Mouse (Mus musculus): Measurements from ENCODE around the gene Pip4k2c. TPM values are rescaled to one million over a fixed set of nuclear protein-coding genes. Genes with fewer than 3 reads are reported as not detected.
A peak's percentile ranks its signal among the peaks of the same experiment; 100 is the strongest.

Gene Pip4k2c
- 23.2 and 23.8 TPM in 2 replicates for polyA plus RNA-seq (2015; fragmentation: Nextera tagmentation; extraction: Ambion mirVana)

DNA sequence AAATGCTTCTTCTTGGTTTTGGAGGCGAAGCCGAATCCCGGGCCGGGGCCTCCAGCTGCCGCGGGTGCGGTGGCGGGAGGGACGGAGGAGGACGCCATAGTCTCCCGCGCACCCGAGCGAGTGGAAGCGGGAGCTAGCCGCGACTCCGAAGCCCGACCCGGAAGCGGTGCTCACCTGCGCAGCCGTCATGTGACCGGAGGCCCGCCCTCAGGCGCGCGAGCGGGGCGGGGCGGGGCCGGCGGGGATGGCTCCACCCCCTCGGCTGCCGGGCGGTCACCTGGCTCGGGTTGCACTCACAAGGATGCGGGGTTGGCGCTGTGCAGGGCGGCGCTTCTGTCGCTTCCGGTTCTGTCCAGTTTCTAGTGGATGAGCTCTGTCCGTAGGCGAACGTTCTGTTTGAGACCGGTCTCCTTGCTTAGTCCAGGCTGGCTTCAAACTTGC is at the start of gene Pip4k2c:
Gene Pip4k2c, minus strand, starts transcription at position 172 of the 441 bp plus-strand sequence.
- ATAC-seq (ENCODE audit: extremely low read depth, insufficient number of reproducible peaks, low FRiP score, low TSS enrichment): peak; percentile 97
- H3K27me3 ChIP-seq (replicated peaks): no peaks in the 10 kb centered on the region; the same call in 1 of the 2 replicates
- H3K9ac ChIP-seq: peak within 1 kb of the TSS; percentile 93
- H3K27ac ChIP-seq (replicated peaks): peak within 1 kb of the TSS; percentile 75
- no peaks in the 10 kb centered on the region for H3K9me3 ChIP-seq
- H3K4me2 ChIP-seq: peak within 1 kb of the TSS; percentile 84
- peak within 1 kb of the TSS; percentile 96 for H3K4me3 ChIP-seq
- peaks cover 25% of the 10 kb centered on the region for H3K4me1 ChIP-seq
- under 1% methylated on average over 47 of the region's 47 CpGs for WGBS
- peaks cover 24% of the 10 kb centered on the region for H3K36me3 ChIP-seq

DNA sequence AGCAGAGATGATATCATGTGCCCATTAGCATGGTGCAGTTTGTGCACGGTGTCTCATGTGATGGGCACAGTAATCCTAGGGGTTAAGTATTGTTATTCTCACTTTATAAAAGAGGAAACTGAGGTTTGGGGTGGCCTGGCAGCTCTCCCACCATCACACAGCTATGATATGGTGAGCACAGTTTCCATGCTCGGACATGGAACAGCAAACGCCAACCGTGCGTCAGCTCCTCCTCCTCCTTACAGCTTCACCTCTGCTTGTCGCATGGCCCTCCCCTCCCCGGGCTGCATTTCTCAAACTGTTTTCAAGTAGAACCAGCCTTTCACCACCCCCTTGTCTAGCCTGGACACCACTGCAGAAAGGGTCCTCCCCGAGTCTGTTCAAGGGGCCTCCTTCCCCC is 47.1 kb upstream of the Pip4k2c start:
- no peaks in the 10 kb centered on the region for H3K9me3 ChIP-seq
- H3K9ac ChIP-seq: no peak overlapping the region
- H3K4me3 ChIP-seq: no peak overlapping the region
- ATAC-seq (ENCODE audit: extremely low read depth, insufficient number of reproducible peaks, low FRiP score, low TSS enrichment): no peak
- no peak overlapping the region for H3K27ac ChIP-seq (replicated peaks)
- H3K27me3 ChIP-seq (replicated peaks): peaks cover 45% of the 10 kb centered on the region
- H3K4me1 ChIP-seq: peaks cover 11% of the 10 kb centered on the region
- H3K4me2 ChIP-seq: no peak overlapping the region
- no peaks in the 10 kb centered on the region for H3K36me3 ChIP-seq
- WGBS: 73% methylated on average over 8 of the region's 8 CpGs

DNA sequence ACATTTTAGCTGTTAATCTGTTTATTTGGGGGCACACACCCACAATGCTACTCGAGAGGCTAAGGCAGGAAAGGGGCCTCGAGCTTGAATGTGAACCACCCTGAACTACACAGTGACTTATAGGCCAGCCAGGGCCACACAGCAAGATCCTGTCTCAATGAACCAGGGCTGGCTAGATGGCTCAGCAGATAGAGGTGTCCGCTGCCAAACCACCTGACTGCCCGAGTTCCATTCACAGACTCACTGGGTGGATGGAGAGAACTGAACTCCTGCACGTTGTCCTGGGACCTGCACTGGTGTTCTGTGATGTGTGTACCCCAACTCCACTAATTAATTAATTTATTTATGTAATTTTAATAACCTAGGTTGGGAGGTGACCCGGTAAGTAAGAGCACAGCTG is 46.4 kb upstream of the Pip4k2c start:
- H3K9me3 ChIP-seq: no peaks in the 10 kb centered on the region
- no peak overlapping the region for H3K9ac ChIP-seq
- no peak for ATAC-seq (ENCODE audit: extremely low read depth, insufficient number of reproducible peaks, low FRiP score, low TSS enrichment)
- no peak overlapping the region for H3K27ac ChIP-seq (replicated peaks)
- H3K4me1 ChIP-seq: peaks cover 6% of the 10 kb centered on the region
- H3K27me3 ChIP-seq (replicated peaks): peaks cover 38% of the 10 kb centered on the region
- no peak overlapping the region for H3K4me3 ChIP-seq
- no peaks in the 10 kb centered on the region for H3K36me3 ChIP-seq
- no peak overlapping the region for H3K4me2 ChIP-seq
- 58% methylated on average over 6 of the region's 6 CpGs for WGBS

DNA sequence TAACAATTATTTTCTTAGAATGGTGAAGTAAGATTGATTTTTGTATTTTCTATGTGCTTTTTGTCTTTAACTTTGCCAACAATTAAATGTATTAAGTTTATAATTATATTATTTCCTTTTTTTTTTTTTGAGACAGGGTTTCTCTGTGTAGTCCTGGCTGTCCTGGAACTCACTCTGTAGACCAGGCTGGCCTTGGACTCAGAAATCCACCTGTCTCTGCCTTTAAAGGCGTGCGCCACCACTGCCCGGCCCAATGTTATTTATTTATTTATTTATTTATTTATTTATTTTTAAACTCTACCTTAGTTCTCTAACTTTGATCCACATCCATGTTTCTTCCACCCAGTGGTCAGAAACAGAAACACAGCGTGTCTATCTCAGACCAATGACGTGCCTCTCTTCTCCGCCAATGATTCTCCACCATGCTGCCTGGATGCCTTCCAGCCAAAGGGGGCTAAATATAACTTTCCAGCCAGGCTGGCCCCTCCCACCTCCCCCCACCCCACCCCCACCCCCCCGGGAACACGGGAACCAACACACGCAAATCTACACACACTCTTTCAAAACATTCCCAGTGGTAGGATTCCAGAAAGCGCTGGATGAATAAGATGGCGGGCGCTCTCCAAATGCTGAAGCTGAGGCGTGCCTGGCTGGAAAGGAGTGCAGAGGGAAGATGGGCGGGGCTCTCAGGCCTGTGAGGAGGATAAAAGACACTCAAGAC is 44.4 kb upstream of the Pip4k2c start:
- H3K9ac ChIP-seq: no peak overlapping the region
- H3K4me1 ChIP-seq: no peaks in the 10 kb centered on the region
- 19% methylated on average over 14 of the region's 14 CpGs for WGBS
- H3K27ac ChIP-seq (replicated peaks): no peak overlapping the region
- H3K4me2 ChIP-seq: no peak overlapping the region
- H3K9me3 ChIP-seq: no peaks in the 10 kb centered on the region
- no peaks in the 10 kb centered on the region for H3K36me3 ChIP-seq
- peak; percentile 67; the same call in 1 of the 2 replicates for ATAC-seq (ENCODE audit: extremely low read depth, insufficient number of reproducible peaks, low FRiP score, low TSS enrichment)
- H3K4me3 ChIP-seq: no peak overlapping the region
- peaks cover 18% of the 10 kb centered on the region for H3K27me3 ChIP-seq (replicated peaks)

DNA sequence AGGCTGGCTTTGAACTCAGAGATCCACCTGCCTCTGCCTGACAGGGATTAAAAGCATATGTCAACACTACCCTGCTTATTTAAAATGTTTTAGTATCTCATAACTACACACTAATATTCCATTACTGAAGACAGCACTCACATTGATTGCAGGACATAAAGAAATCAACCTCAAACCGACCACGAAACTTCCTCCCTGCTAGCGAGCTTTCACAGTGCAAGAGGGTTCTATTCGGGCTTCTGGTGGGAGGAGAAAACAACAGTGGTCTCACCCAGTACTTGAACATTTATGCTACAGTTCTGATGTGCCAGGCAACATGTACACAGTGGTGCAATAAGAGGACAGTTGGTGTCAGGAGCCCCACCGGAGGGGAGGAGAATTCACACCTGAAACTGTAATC is 39.4 kb upstream of the Pip4k2c start:
- WGBS: 81% methylated on average over 5 of the region's 5 CpGs
- H3K4me2 ChIP-seq: no peak overlapping the region

DNA sequence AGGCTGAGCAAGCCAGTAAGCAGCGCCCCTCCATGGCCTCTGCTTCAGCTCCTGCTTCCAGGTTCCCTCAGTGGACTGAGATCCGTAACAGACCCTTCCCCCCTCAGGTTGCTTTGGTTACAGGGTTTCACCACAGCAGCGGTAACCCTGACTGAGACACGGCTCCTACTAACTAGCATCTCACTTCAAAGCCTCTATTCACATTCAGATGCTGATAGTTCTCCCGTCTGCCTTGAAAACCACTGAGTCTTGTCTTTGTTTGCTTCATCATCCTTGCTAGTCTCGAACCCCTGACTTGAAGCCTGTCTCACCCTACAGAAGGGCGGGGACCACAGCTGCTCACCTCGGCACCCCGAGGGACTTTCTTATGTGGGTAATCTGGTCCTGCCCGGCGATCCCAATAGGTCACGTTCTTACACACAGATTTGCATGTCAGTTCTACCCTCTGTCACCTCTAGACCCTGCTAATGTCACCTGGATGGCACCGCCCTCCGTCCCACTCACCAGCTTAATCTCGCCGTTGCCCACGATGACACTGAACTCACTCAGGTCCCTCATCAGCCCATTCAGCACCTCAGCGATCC is 26.9 kb upstream of the Pip4k2c start:
- WGBS: 59% methylated on average over 18 of the region's 18 CpGs
- H3K27me3 ChIP-seq (replicated peaks): peaks cover 51% of the 10 kb centered on the region
- H3K9me3 ChIP-seq: no peaks in the 10 kb centered on the region
- no peak overlapping the region for H3K4me3 ChIP-seq
- H3K4me1 ChIP-seq: no peaks in the 10 kb centered on the region
- no peak overlapping the region for H3K4me2 ChIP-seq
- no peak overlapping the region for H3K9ac ChIP-seq
- no peak for ATAC-seq (ENCODE audit: extremely low read depth, insufficient number of reproducible peaks, low FRiP score, low TSS enrichment)
- no peaks in the 10 kb centered on the region for H3K36me3 ChIP-seq
- no peak overlapping the region for H3K27ac ChIP-seq (replicated peaks)

More for the DNA sequence above, 39.4 kb upstream of the Pip4k2c start:
- Histone ChIP-seq H3K36me3 (no peaks in the 10 kb centered on the region), H3K9ac (no peak overlapping the region), H3K4me3 (no peak overlapping the region), H3K9me3 (no peaks in the 10 kb centered on the region), H3K27me3 (replicated peaks) (peaks cover 14% of the 10 kb centered on the region; the same call in 1 of the 2 replicates), H3K4me1 (no peaks in the 10 kb centered on the region), H3K27ac (replicated peaks) (no peak overlapping the region)
- no peak for ATAC-seq (ENCODE audit: extremely low read depth, insufficient number of reproducible peaks, low FRiP score, low TSS enrichment)

DNA sequence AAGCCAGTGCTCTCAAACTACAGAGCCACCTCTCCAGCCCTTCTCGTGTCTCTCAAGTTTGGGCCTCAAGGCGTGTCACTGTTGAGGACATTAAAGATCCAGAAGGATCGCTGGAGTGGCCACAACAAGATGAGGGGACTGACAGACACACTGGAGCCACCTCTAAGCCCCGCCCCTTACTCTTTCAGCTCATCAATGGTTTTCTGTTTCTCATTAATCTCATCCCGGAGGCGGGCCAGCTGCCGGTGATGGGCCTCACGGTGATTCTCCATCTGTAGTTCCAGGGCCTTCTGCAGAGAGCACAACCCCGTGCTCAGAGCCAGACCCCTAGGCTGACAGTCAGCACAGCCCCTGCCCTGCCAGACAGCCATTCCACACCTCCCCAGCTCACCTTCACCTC is 25.2 kb upstream of the Pip4k2c start:
- peaks cover 62% of the 10 kb centered on the region for H3K27me3 ChIP-seq (replicated peaks)
- H3K4me1 ChIP-seq: no peaks in the 10 kb centered on the region
- 51% methylated on average over 9 of the region's 9 CpGs for WGBS
- H3K36me3 ChIP-seq: no peaks in the 10 kb centered on the region
- H3K9me3 ChIP-seq: no peaks in the 10 kb centered on the region
- H3K9ac ChIP-seq: no peak overlapping the region
- no peak overlapping the region for H3K4me2 ChIP-seq
- no peak overlapping the region for H3K27ac ChIP-seq (replicated peaks)
- ATAC-seq (ENCODE audit: extremely low read depth, insufficient number of reproducible peaks, low FRiP score, low TSS enrichment): no peak
- H3K4me3 ChIP-seq: no peak overlapping the region

DNA sequence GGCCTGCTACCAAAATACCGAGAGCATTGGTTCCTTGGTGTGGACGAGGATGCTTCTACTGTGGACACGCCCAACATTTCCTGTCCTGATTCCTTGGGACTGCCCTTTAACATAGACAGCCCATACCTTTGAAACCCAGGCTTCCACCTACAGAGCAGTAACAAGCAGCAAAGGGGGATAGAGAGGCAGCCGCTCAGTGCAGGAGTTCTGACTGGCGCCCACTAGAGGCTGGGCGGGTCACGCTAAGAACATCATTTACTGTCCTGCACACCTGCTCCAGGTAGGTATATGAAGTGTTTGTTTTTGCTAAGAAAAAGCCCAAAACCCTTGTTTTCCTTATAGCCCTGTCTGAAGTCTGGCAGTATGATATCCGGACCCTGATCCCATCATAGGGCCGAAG is 21.8 kb upstream of the Pip4k2c start:
- Histone ChIP-seq H3K9ac (no peak overlapping the region), H3K36me3 (no peaks in the 10 kb centered on the region), H3K27ac (replicated peaks) (no peak overlapping the region), H3K4me1 (no peaks in the 10 kb centered on the region), H3K4me3 (no peak overlapping the region), H3K27me3 (replicated peaks) (peaks cover 67% of the 10 kb centered on the region), H3K4me2 (no peak overlapping the region), H3K9me3 (no peaks in the 10 kb centered on the region)
- ATAC-seq (ENCODE audit: extremely low read depth, insufficient number of reproducible peaks, low FRiP score, low TSS enrichment): no peak
- WGBS: 71% methylated on average over 9 of the region's 9 CpGs

DNA sequence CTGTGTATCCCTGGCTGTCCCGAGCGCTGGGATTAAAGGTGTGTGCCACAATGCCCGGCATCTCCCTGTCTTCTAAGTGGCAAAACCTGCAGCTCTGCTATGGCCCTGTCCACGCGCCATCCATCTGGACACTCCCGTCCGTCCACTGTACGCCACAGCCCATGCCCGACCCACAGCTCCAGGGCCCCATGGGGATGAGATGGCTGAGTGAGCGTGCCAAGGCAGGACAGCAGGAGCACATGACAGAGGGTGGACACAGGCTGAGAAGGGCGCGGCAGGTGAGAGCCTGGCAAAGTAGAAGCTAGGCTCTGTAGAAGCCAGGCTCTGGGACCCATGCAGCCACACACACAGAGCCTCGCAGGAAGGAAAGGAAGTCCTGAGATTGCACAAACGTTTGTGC is 20.4 kb upstream of the Pip4k2c start:
- 76% methylated on average over 14 of the region's 14 CpGs for WGBS
- H3K9me3 ChIP-seq: no peaks in the 10 kb centered on the region
- no peaks in the 10 kb centered on the region for H3K4me1 ChIP-seq
- H3K4me3 ChIP-seq: no peak overlapping the region
- no peak overlapping the region for H3K9ac ChIP-seq
- H3K36me3 ChIP-seq: no peaks in the 10 kb centered on the region
- no peak overlapping the region for H3K4me2 ChIP-seq
- H3K27ac ChIP-seq (replicated peaks): no peak overlapping the region
- no peak for ATAC-seq (ENCODE audit: extremely low read depth, insufficient number of reproducible peaks, low FRiP score, low TSS enrichment)
- peaks cover 65% of the 10 kb centered on the region for H3K27me3 ChIP-seq (replicated peaks)

DNA sequence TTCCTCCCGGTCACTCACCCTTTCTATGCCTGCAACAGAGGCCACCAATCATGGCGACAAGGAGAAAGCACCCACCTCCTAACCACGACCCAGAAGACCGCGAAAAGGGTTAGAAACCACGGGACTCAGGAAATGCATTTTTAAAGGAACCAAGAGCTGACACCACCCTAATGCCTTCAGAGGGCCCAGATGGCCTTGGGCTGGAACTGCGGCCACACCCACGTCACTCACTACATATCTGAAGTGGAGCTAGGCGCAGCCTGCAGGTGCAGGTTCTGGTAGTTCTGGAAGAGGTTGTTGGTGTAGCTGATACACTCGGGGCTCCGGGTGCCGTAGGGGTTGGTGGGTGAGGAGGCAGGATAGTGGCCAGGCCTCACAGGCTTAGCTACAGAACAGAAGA is 19.3 kb upstream of the Pip4k2c start:
- ATAC-seq (ENCODE audit: extremely low read depth, insufficient number of reproducible peaks, low FRiP score, low TSS enrichment): no peak
- H3K27me3 ChIP-seq (replicated peaks): peaks cover 64% of the 10 kb centered on the region
- no peaks in the 10 kb centered on the region for H3K36me3 ChIP-seq
- no peaks in the 10 kb centered on the region for H3K4me1 ChIP-seq
- H3K27ac ChIP-seq (replicated peaks): no peak overlapping the region
- 75% methylated on average over 12 of the region's 12 CpGs for WGBS
- no peaks in the 10 kb centered on the region for H3K9me3 ChIP-seq
- no peak overlapping the region for H3K4me2 ChIP-seq
- H3K4me3 ChIP-seq: no peak overlapping the region
- H3K9ac ChIP-seq: no peak overlapping the region

DNA sequence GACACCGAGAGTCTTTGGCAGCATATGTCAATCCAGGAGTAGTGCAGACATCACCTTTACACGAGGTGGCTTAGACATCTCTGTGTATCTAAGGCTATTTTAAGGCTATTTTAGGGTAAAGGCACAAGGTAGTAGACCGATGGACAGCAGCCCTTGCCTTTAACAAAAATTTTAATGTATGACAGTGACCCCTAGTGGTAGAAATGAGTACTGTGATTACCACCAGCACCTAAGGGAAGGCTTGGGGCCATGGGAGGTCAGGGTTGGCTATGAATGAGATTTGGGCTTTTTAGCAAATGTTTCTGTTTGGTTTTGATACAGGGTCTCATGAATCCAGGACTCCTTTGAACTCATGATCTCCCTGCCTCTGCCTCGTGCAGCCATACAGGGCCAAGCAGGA is 17.5 kb upstream of the Pip4k2c start:
- no peak for ATAC-seq (ENCODE audit: extremely low read depth, insufficient number of reproducible peaks, low FRiP score, low TSS enrichment)
- 16% methylated on average over 4 of the region's 4 CpGs for WGBS
- Histone ChIP-seq H3K36me3 (no peaks in the 10 kb centered on the region), H3K4me1 (no peaks in the 10 kb centered on the region), H3K4me2 (no peak overlapping the region), H3K27ac (replicated peaks) (no peak overlapping the region), H3K4me3 (no peak overlapping the region), H3K9me3 (no peaks in the 10 kb centered on the region), H3K27me3 (replicated peaks) (peaks cover 73% of the 10 kb centered on the region), H3K9ac (no peak overlapping the region)

DNA sequence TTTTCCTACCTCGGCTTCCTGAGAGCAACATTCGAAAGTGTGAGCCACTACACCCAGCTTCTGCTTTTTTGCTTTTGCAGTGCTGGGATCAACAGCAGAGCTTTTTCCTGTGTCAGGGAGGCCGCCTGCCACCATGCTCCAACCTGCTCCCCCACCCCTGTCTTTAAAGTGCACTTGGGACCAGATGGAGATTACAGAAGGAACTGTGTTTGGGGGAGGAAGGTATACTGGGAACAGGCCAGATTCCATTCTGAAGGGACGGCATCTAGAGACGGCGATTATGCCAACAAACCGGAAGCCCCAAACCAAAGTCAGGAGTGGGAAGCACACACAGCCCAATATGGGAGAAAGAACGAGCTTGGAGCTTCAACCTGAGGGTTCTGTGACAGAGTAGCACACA is 15.8 kb upstream of the Pip4k2c start:
- ATAC-seq (ENCODE audit: extremely low read depth, insufficient number of reproducible peaks, low FRiP score, low TSS enrichment): no peak
- H3K9me3 ChIP-seq: no peaks in the 10 kb centered on the region
- H3K4me3 ChIP-seq: no peak overlapping the region
- H3K4me1 ChIP-seq: no peaks in the 10 kb centered on the region
- no peak overlapping the region for H3K27ac ChIP-seq (replicated peaks)
- peaks cover 70% of the 10 kb centered on the region for H3K27me3 ChIP-seq (replicated peaks)
- WGBS: 73% methylated on average over 8 of the region's 8 CpGs
- no peak overlapping the region for H3K9ac ChIP-seq
- no peak overlapping the region for H3K4me2 ChIP-seq
- no peaks in the 10 kb centered on the region for H3K36me3 ChIP-seq

Measured in heart, embryonic 13.5 days (tissue).